Mouse (Mus musculus) MEL (cell line): ENCODE data around the gene Cnot11. TPM values are rescaled to one million over a fixed set of nuclear protein-coding genes. Genes with fewer than 3 reads are reported as not detected.

Experiments
- DNase-seq: peaks from one replicate; pipeline ENCODE4 v3.0.0; 2011; ENCODE audit warnings: low read depth, low spot score
- H3K27ac ChIP-seq: 2 replicates; pipeline ENCODE4 v1.5.1; 2012; ENCODE audit warnings: low read depth, mild to moderate bottlenecking, control low read depth, low read length, moderate library complexity; ENCODE audit not compliant: control insufficient read depth
- H3K27me3 ChIP-seq, 2 experiments: fragments of 150-350 bp in 1 of 2; sonication (generic) in 1 of 2; 2 replicates each; pipeline ENCODE4 v1.6.1; 2012; ENCODE audit warnings: low read length in 2 of 2, mild to moderate bottlenecking in 2 of 2, improper control_type of control experiment in 1 of 2, moderate library complexity in 1 of 2; ENCODE audit not compliant: insufficient read depth in 2 of 2, control insufficient read depth in 1 of 2
- H3K36me3 ChIP-seq, 2 experiments: 2 replicates each; pipeline ENCODE4 v1.6.1; 2012 to 2014; ENCODE audit warnings: low read length in 2 of 2, improper control_type of control experiment in 1 of 2, inconsistent platforms in 1 of 2, mild to moderate bottlenecking in 1 of 2; ENCODE audit not compliant: insufficient read depth in 2 of 2, control insufficient read depth in 1 of 2
- H3K4me1 ChIP-seq, 2 experiments: fragments of 150-350 bp in 1 of 2; sonication (generic) in 1 of 2; 2 replicates each; pipeline ENCODE4 v1.6.1; 2012; ENCODE audit warnings: low read length in 2 of 2, improper control_type of control experiment in 1 of 2, mild to moderate bottlenecking in 1 of 2; ENCODE audit not compliant: insufficient read depth in 2 of 2, control insufficient read depth in 1 of 2
- H3K4me3 ChIP-seq, 2 experiments: fragments of 150-350 bp in 1 of 2; sonication (generic) in 1 of 2; 2 replicates each; pipeline ENCODE4 v1.5.1; 2012; ENCODE audit warnings: low read depth in 2 of 2, low read length in 2 of 2, mild to moderate bottlenecking in 2 of 2, moderate library complexity in 2 of 2, control low read depth in 1 of 2, improper control_type of control experiment in 1 of 2; ENCODE audit not compliant: control insufficient read depth in 1 of 2, insufficient read depth in 1 of 2
- H3K79me2 ChIP-seq: 2 replicates; pipeline ENCODE4 v1.6.1; 2012; ENCODE audit warnings: mild to moderate bottlenecking, low read length, moderate library complexity; ENCODE audit not compliant: control insufficient read depth, poor library complexity, insufficient read depth
- H3K9ac ChIP-seq: 2 replicates; pipeline ENCODE4 v1.6.1; 2012; ENCODE audit warnings: low read depth, mild to moderate bottlenecking, control low read depth, low read length, moderate library complexity; ENCODE audit not compliant: control insufficient read depth, poor library complexity, severe bottlenecking
- H3K9me3 ChIP-seq: fragments of 150-350 bp; sonication (generic); replicated peaks from 2 replicates; pipeline ENCODE4 v1.6.1; 2012; ENCODE audit warnings: mild to moderate bottlenecking, low read length, improper control_type of control experiment, moderate library complexity; ENCODE audit not compliant: insufficient read depth
- BHLHE40 ChIP-seq: IDR thresholded peaks from 2 replicates; pipeline ENCODE4 v1.6.1; 2012; ENCODE audit warnings: low read depth, mild to moderate bottlenecking, inconsistent platforms, low read length, improper control_type of control experiment, borderline replicate concordance
- CHD1 ChIP-seq: IDR thresholded peaks from 2 replicates; pipeline ENCODE4 v1.6.1; 2012; ENCODE audit warnings: low read depth, mild to moderate bottlenecking, inconsistent platforms, low read length, improper control_type of control experiment
- E2F4 ChIP-seq: IDR thresholded peaks from 2 replicates; pipeline ENCODE4 v1.6.1; 2011; ENCODE audit warnings: low read depth, low read length, improper control_type of control experiment, borderline replicate concordance
- ELF1 ChIP-seq: IDR thresholded peaks from 2 replicates; pipeline ENCODE4 v1.6.1; 2014; ENCODE audit warnings: low read depth, mild to moderate bottlenecking, inconsistent platforms, low read length, improper control_type of control experiment, moderate library complexity
- EP300 ChIP-seq, 2 experiments: IDR thresholded peaks; 2 replicates each; pipeline ENCODE4 v1.6.1; 2011; ENCODE audit warnings: improper control_type of control experiment in 2 of 2, low read length in 2 of 2, low read depth in 1 of 2, mild to moderate bottlenecking in 1 of 2
- ETS1 ChIP-seq: IDR thresholded peaks from 2 replicates; pipeline ENCODE4 v1.6.1; 2012; ENCODE audit warnings: low read depth, mild to moderate bottlenecking, inconsistent platforms, low read length, improper control_type of control experiment, moderate library complexity
- GATA1 ChIP-seq: IDR thresholded peaks from 2 replicates; pipeline ENCODE4 v1.6.1; 2011; ENCODE audit warnings: low read depth, low read length, improper control_type of control experiment
- HCFC1 ChIP-seq: IDR thresholded peaks from 2 replicates; pipeline ENCODE4 v1.6.1; 2012; ENCODE audit warnings: low read depth, mild to moderate bottlenecking, inconsistent platforms, low read length, improper control_type of control experiment, moderate library complexity
- JUND ChIP-seq: IDR thresholded peaks from 2 replicates; pipeline ENCODE4 v1.6.1; 2011; ENCODE audit warnings: low read depth, mild to moderate bottlenecking, improper control_type of control experiment, low read length
- KAT2A ChIP-seq: conservative IDR thresholded peaks from 2 replicates; pipeline ENCODE4 v1.6.1; 2012; ENCODE audit warnings: low read depth, low read length, improper control_type of control experiment, inconsistent platforms
- MAFK ChIP-seq: IDR thresholded peaks from 2 replicates; pipeline ENCODE4 v1.6.1; 2011; ENCODE audit warnings: low read depth, mild to moderate bottlenecking, low read length, improper control_type of control experiment, borderline replicate concordance
- MAX ChIP-seq: IDR thresholded peaks from 2 replicates; pipeline ENCODE4 v1.6.1; 2011; ENCODE audit warnings: low read length, improper control_type of control experiment
- MAZ ChIP-seq: IDR thresholded peaks from 2 replicates; pipeline ENCODE4 v1.6.1; 2012; ENCODE audit warnings: low read depth, mild to moderate bottlenecking, inconsistent platforms, low read length, improper control_type of control experiment
- MEF2A ChIP-seq: IDR thresholded peaks from 2 replicates; pipeline ENCODE4 v1.6.1; 2014; ENCODE audit warnings: low read depth, mild to moderate bottlenecking, inconsistent platforms, low read length, improper control_type of control experiment; ENCODE audit not compliant: poor library complexity, insufficient replicate concordance, severe bottlenecking; ENCODE audit errors: extremely low read depth
- MXI1 ChIP-seq: IDR thresholded peaks from 2 replicates; pipeline ENCODE4 v1.6.1; 2011; ENCODE audit warnings: mild to moderate bottlenecking, low read depth, low read length, improper control_type of control experiment
- MYB ChIP-seq: IDR thresholded peaks from 2 replicates; pipeline ENCODE4 v1.6.1; 2011; ENCODE audit warnings: mild to moderate bottlenecking, low read depth, low read length, improper control_type of control experiment
- POLR2A ChIP-seq, 2 experiments: IDR thresholded peaks; 2 replicates each; pipeline ENCODE4 v1.6.1; 2011 to 2012; ENCODE audit warnings: low read length in 2 of 2, mild to moderate bottlenecking in 2 of 2, control low read depth in 1 of 2, improper control_type of control experiment in 1 of 2, low read depth in 1 of 2, moderate library complexity in 1 of 2; ENCODE audit not compliant: control insufficient read depth in 1 of 2, insufficient read depth in 1 of 2, poor library complexity in 1 of 2
- POLR2AphosphoS2 ChIP-seq: IDR thresholded peaks from 2 replicates; pipeline ENCODE4 v1.6.1; 2011; ENCODE audit warnings: low read length, improper control_type of control experiment
- POLR2AphosphoS5 ChIP-seq: IDR thresholded peaks from 2 replicates; pipeline ENCODE4 v1.6.1; 2012; ENCODE audit warnings: low read depth, borderline replicate concordance, mild to moderate bottlenecking, inconsistent platforms, low read length, moderate library complexity, mixed read lengths
- RAD21 ChIP-seq: IDR thresholded peaks from 2 replicates; pipeline ENCODE4 v1.6.1; 2011; ENCODE audit warnings: mild to moderate bottlenecking, low read depth, low read length, improper control_type of control experiment
- SIN3A ChIP-seq: IDR thresholded peaks from 2 replicates; pipeline ENCODE4 v1.6.1; 2012; ENCODE audit warnings: low read length, improper control_type of control experiment, inconsistent platforms
- TAL1 ChIP-seq: IDR thresholded peaks from 2 replicates; pipeline ENCODE4 v1.6.1; 2012; ENCODE audit warnings: mild to moderate bottlenecking, inconsistent platforms, low read length, moderate library complexity, mixed read lengths
- TBP ChIP-seq: IDR thresholded peaks from 2 replicates; pipeline ENCODE4 v1.8.0; 2011; ENCODE audit warnings: low read depth, low read length, improper control_type of control experiment
- TCF12 ChIP-seq: IDR thresholded peaks from 2 replicates; pipeline ENCODE4 v1.6.1; 2014; ENCODE audit warnings: low read depth, mild to moderate bottlenecking, inconsistent platforms, low read length, improper control_type of control experiment, moderate library complexity
- UBTF ChIP-seq: IDR thresholded peaks from 2 replicates; pipeline ENCODE4 v1.6.1; 2012; ENCODE audit warnings: low read depth, mild to moderate bottlenecking, inconsistent platforms, low read length, improper control_type of control experiment, moderate library complexity, borderline replicate concordance; ENCODE audit not compliant: insufficient read depth
- USF1 ChIP-seq: IDR thresholded peaks from 2 replicates; pipeline ENCODE4 v1.6.1; 2014; ENCODE audit warnings: low read depth, mild to moderate bottlenecking, inconsistent platforms, low read length, improper control_type of control experiment, moderate library complexity
- USF2 ChIP-seq, 2 experiments: IDR thresholded peaks; 2 replicates each; pipeline ENCODE4 v1.6.1; 2011 to 2012; ENCODE audit warnings: improper control_type of control experiment in 2 of 2, low read length in 2 of 2, borderline replicate concordance in 1 of 2, inconsistent platforms in 1 of 2, low read depth in 1 of 2, mild to moderate bottlenecking in 1 of 2; ENCODE audit not compliant: insufficient read depth in 1 of 2
- ZC3H11A ChIP-seq: IDR thresholded peaks from 2 replicates; pipeline ENCODE4 v1.6.1; 2012; ENCODE audit warnings: low read depth, mild to moderate bottlenecking, inconsistent platforms, low read length, improper control_type of control experiment
- ZKSCAN1 ChIP-seq: IDR thresholded peaks from 2 replicates; pipeline ENCODE4 v1.6.1; 2012; ENCODE audit warnings: low read depth, mild to moderate bottlenecking, inconsistent platforms, low read length, improper control_type of control experiment, moderate library complexity
- ZNF384 ChIP-seq: IDR thresholded peaks from 2 replicates; pipeline ENCODE4 v1.6.1; 2012; ENCODE audit warnings: low read depth, mild to moderate bottlenecking, inconsistent platforms, low read length, improper control_type of control experiment
- polyA plus RNA-seq, 2 experiments: library from polyadenylated mRNA; stranded (reverse) in 1 of 2; unstranded in 1 of 2; fragments of >175 nt in 1 of 2; fragments of >200 nt in 1 of 2; gene quantifications; 2 replicates each; pipeline versions ENCODE4 v1.2.1 to v1.2.4; 2012; ENCODE audit warnings: low replicate concordance in 2 of 2, low read depth in 1 of 2; ENCODE audit not compliant: insufficient read length in 2 of 2, insufficient read depth in 1 of 2, missing spikeins in 1 of 2
- total RNA-seq: library from RNA; depleted of rRNA; stranded (reverse); fragments of 300-350 nt; gene quantifications from 2 replicates; pipeline ENCODE4 v1.2.3, GENCODE M21; 2012

Cnot11 gene
- total and polyA plus RNA-seq, 3 experiments = 20.0 to 46.0 (median 37.9) TPM

GRCm38 (mm10) chr1:39515303-39515991, 19.3 kb upstream of the Cnot11 start:
- Histone ChIP-seq H3K9me3 (no peaks in the 10 kb centered on the region), H3K79me2 (no peaks in the 10 kb centered on the region), H3K27ac (no peak overlapping the region), H3K27me3 (peaks cover 2 to 4% of the 10 kb centered on the region in 2 experiments; a peak in 2 of 4 replicates), H3K4me3 (no peak overlapping the region), H3K36me3 (no peaks in the 10 kb centered on the region), H3K9ac (no peak overlapping the region), H3K4me1 (no peaks in the 10 kb centered on the region)
- TF ChIP-seq ELF1 (no peak), EP300 (IDR thresholded peaks at IDR 0.05; ENCODE audit: low read depth in 1 of 2, low read length in 2 of 2) (no peak), TCF12 (no peak), KAT2A (no peak), TBP (no peak), MYB (no peak), POLR2AphosphoS5 (no peak), CHD1 (no peak), SIN3A (no peak), ZKSCAN1 (no peak), USF2 (IDR thresholded peaks at IDR 0.05; ENCODE audit: borderline replicate concordance in 1 of 2, insufficient read depth in 1 of 2, low read depth in 1 of 2, low read length in 2 of 2) (no peak), ZNF384 (no peak), MAX (no peak), RAD21 (no peak), ETS1 (no peak), E2F4 (no peak), MAFK (no peak), ZC3H11A (no peak)
- DNase-seq = no peak

- H3K9me3 ChIP-seq = no peaks in the 10 kb centered on the region
- TF ChIP-seq EP300 (IDR thresholded peaks at IDR 0.05; ENCODE audit: low read depth in 1 of 2, low read length in 2 of 2) (no peak), TAL1 (no peak), MAZ (no peak), POLR2A (IDR thresholded peaks at IDR 0.05; ENCODE audit: control insufficient read depth in 1 of 2, insufficient read depth in 1 of 2, low read depth in 1 of 2, low read length in 2 of 2, poor library complexity in 1 of 2) (no peak), ZC3H11A (no peak), UBTF (no peak), GATA1 (no peak), USF1 (no peak), MEF2A (no peak), MAX (no peak), MXI1 (no peak), JUND (no peak), POLR2AphosphoS2 (no peak), SIN3A (no peak), MAFK (no peak), HCFC1 (no peak), BHLHE40 (no peak), MYB (no peak), ZNF384 (no peak)
- H3K9ac ChIP-seq = no peak overlapping the region
- no peak for DNase-seq
- H3K27me3 ChIP-seq = no peaks in the 10 kb centered on the region; a peak in 1 of 4 replicates
- H3K4me1 ChIP-seq = no peaks in the 10 kb centered on the region
- no peaks in the 10 kb centered on the region for H3K79me2 ChIP-seq
- no peak overlapping the region for H3K4me3 ChIP-seq
- H3K27ac ChIP-seq = no peak overlapping the region
- H3K36me3 ChIP-seq = no peaks in the 10 kb centered on the region
These were observed 13.5 kb upstream of the Cnot11 start for GRCm38 (mm10) chr1:39521326-39521725.
